ENCODE assay signal across 12 mouse cellular contexts in the genomic region with DNA sequence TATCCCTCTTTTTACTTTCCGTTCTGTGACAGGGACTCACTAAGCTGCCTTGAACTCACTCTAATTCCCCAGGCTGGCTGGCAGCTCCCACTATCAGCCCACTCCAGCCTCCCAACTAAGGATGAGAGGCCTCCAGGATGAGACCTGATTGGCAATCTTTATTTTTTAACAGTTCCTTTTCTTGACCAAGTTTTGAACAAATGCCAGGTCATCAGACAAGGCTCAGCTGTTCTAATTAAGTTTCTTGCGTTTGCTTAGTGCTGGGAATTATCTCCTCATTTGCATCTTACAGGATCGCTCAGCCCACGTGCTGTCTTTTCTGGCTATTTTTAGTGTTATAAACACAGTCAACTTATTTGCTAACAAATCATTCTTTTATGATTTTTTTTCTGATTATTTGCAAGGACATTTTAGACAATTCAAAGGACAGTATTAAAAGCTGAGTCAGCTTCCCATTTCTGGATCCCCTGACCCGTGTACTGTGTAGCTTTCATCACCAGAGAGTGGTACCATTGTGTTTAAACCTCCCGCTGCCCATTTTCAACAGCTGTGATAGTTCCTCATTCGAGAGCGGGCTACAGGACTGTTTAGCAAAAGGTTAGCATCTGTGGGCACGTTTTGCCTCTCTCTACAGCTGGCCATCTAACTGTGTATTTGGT. TPM values are rescaled to one million over a fixed set of nuclear protein-coding genes. Genes with fewer than 3 reads are reported as not detected.
DNase-seq lines count a peak whose midpoint lies in the region; ATAC-seq lines count a peak whose summit lies in the region.
"Had no signal": no experiment of that assay in that cellular context is flagged by ENCODE, and none has a peak within 500 bp of the region (broad histone marks: within the 10 kb centered on the region; RNA-seq: fewer than 3 reads in every experiment).

No protein-coding gene starts in this region.

- no peaks in the 10 kb centered on the region for H3K36me3 ChIP-seq in megakaryocyte, embryonic 14.5 days (replicated peaks; ENCODE audit: low read length)
- H3K36me3 ChIP-seq: G1E had no signal

- peak; percentile 87 for ATAC-seq in common myeloid progenitor, adult 5-6 weeks (replicated peaks; ENCODE audit: low read depth, poor library complexity, severe bottlenecking)
- ATAC-seq: intestine, embryonic 16.5 days had no signal

- no peaks in the 10 kb centered on the region for H3K27me3 ChIP-seq in megakaryocyte, embryonic 14.5 days (replicated peaks)

- intact Hi-C loops in heart, postnatal 14 days (cut with DNase I), result no loop called here

- H3K9me3 ChIP-seq in megakaryocyte, embryonic 14.5 days, result no peaks in the 10 kb centered on the region
- H3K9me3 ChIP-seq: G1E had no signal

- peaks cover 32% of the 10 kb centered on the region for H3K4me1 ChIP-seq in megakaryocyte, embryonic 14.5 days

- peak overlapping the region; percentile 18 for H3K4me3 ChIP-seq in megakaryocyte, embryonic 14.5 days (replicated peaks)

- DNase-seq in lung, postnatal 25 days (ENCODE audit: low spot score), result peak; percentile 19
- DNase-seq in lung, postnatal 14 days, result no peak
- peak; percentile 68 for DNase-seq in retina, postnatal 1 day
- DNase-seq in heart, postnatal 14 days, result no peak
- DNase-seq in right cerebral cortex, postnatal 14 days, result no peak
- DNase-seq: adrenal gland, adult 8-10 months; layer of hippocampus, postnatal 36 days; thymus, postnatal 14 days had no signal

RNA-seq across cellular contexts. Expression of gene Akap7, which starts 4.0 kb away (rescaled TPM):
- total RNA-seq in common myeloid progenitor, adult 5-6 weeks (2017), result 24.2 and 32.4 TPM in 2 replicates
- polyA plus RNA-seq in megakaryocyte, embryonic 14.5 days (2012; ENCODE audit: insufficient read depth, low replicate concordance), result 10.6 and 14.7 TPM in 2 replicates
- total RNA-seq in heart, postnatal 14 days (2021), result 10 to 100 TPM; 47.5 to 60.7 TPM
- polyA plus RNA-seq: G1E had no signal

RNA-seq across cellular contexts. Expression of gene Epb41l2, which starts 47.9 kb away (rescaled TPM):
- total RNA-seq in common myeloid progenitor, adult 5-6 weeks (2017), result 27.3 and 35.8 TPM in 2 replicates
- polyA plus RNA-seq in megakaryocyte, embryonic 14.5 days (2012; ENCODE audit: insufficient read depth, low replicate concordance), result 8.3 and 33.7 TPM in 2 replicates
- total RNA-seq in heart, postnatal 14 days (2021), result 10 to 100 TPM; 66.4 to 68.5 TPM
- polyA plus RNA-seq: G1E had no signal

Comparison
In these comparisons a context has a peak if more than half of its experiments do, and no peak if none do; other contexts are left out.
1. DNase-seq: peak in lung, postnatal 25 days (single experiment) and retina, postnatal 1 day (single experiment); none in lung, postnatal 14 days (single experiment), heart, postnatal 14 days (0 of 2) and right cerebral cortex, postnatal 14 days (single experiment).